Mouse (Mus musculus) left cerebral cortex, postnatal 14 days (tissue): ENCODE results near the gene Nle1. TPM values are rescaled to one million over a fixed set of nuclear protein-coding genes. Genes with fewer than 3 reads are reported as not detected.
A peak's percentile ranks its signal among the peaks of the same experiment; 100 is the strongest.
"Not testable (repeated sequence)": the region's sequence is repeated elsewhere in the genome, so short reads cannot be mapped to it uniquely, and the experiment has no call there.

Experiments used
- DNase-seq, 2 experiments: peaks; one replicate each; pipeline ENCODE4 v3.0.0; 2021 to 2022; ENCODE audit warnings: low spot score in 2 of 2, mixed read lengths in 1 of 2
- intact Hi-C: fragments of 180-260 bp; cut with DNase I; formaldehyde crosslinking; loops from one replicate; pipeline ENCODE4 v1.15.1; 2025
- total RNA-seq, 2 experiments: library from RNA; stranded (reverse); gene quantifications; 2 replicates each; pipeline ENCODE4 v1.2.3; 2021

Nle1 gene
- total RNA-seq, 2 experiments from 2014 or later = 31.2 to 35.6 TPM

DNA sequence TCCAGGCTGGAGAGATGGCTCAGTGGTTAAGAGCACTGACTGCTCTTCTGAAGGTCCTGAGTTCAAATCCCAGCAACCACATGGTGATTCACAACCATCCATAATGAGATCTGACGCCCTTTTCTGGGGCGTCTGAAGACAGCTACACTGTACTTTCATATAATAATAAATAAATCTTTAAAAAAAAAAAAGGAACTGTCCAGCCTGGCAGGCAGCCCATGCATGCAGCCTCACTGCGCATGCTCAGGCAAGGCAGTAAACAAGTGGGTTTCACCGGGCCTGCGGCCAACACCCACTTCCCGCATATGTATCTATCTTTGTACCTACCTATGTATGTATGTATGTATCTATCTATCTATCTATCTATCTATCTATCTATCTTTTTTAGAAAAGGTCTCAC is 15.7 kb upstream of the Nle1 start:
- intact Hi-C loops, DNase-seq: not testable (repeated sequence)

DNA sequence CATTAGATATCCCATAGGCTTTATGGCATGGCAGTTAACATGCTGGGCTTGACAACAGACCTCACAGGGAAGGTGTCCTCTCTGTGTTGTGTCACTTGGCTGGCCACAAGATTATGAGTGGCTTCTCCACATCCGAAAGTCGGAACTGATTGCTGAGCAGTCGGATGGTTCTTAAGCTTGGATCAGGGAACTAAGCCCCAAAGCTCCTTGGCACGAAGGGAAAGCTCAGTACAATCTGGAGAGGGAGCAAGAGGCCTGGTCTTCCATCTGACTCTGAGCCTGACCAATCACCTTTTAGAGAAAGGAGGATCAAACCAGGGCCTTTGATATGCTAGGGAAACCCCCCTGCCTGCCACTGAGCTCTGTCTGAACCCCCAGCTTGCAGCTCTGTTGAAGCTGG is 13.5 kb upstream of the Nle1 start:
- intact Hi-C loops = no loop called here
- DNase-seq = no peak

DNA sequence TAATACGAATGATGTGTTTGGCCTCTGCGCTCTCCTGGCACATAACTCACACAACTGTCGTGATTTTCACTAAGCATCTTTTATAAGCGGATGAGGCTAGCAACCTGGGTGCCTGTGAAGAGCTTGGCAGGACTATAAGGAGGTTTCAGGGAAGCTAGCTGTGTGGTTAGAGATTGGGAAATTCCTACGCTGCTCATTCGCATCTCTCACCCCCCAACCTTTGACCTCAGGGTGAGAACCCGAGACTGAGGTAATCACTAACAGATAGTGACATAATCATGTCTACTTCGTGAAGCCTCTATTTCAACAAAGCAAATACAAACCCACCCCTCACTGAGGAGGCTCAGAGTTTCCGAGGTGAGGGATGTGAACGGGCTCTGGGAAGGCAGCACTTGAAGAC is 12.6 kb upstream of the Nle1 start:
- DNase-seq = no peak
- intact Hi-C loops = no loop called here

DNA sequence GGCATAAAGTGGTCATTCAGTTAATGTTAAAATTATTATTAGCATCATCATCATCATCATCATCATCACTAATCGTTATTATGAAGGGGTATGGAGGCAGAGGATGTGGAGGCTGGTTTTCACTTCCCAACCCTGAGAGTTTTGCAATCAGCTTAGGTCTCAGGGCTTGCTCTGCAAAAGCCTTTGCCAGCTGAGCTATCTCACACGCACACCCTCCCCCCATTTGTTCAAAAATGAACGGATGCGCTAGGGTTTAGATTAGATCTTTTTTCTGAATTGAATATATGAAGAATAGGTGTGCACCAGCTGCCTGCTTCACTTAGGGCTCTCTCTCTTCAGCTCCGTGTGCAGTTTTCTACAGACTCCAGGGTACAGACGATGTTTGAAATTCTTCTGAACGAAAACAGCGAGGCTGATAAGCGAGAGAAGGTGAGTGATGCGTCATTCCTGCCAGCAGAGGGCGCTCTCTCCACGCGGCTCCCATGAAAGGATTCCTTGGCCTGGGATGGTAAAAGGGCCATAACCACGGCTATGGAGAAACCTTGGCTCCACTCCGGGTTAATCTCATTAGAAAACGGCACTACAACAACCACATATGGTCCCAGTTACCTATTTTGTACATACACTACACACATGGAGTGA is 6.6 kb upstream of the Nle1 start:
- DNase-seq = peak; percentile 62 to 84
- intact Hi-C loops = loop anchor here (2.0 to 5.0 kb wide), 2 partner anchors 274 to 347 kb away; no protein-coding TSS in a partner anchor

DNA sequence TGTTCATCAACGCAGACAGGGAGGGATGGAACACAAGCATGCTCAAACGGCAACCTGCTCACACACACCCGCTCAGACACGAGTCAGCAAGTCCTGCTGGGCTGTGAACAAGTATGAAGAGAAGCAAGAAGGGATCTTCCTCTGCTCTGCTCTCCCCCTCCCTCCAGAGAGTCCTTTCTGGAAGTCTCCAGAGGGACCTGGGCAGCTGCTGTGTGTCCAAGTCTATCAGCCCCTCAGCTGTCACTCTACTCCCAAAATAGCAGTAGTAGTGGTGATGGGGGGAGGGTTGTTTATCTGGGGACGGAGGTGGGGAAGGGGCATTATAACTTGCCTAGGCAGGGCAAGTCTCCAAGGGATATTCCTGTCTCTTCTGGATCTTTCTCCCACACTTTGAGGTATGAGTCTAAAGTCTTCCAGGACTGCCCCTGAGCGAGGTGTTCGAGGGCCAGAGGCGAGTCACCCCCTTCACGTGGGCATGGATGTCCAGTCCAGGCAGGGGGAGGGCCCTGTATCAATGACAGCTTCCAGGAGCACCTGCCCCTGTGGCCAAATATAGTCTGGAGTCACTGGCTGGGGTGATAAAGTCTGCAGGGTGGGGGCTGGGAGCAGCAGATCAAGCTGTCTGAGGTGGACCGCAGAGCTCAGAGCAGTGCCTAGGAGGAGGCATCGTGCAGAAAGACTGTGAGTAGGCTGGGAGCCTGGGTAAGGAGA is 2.6 kb upstream of the Nle1 start:
- intact Hi-C loops = no loop called here
- no peak for DNase-seq

DNA sequence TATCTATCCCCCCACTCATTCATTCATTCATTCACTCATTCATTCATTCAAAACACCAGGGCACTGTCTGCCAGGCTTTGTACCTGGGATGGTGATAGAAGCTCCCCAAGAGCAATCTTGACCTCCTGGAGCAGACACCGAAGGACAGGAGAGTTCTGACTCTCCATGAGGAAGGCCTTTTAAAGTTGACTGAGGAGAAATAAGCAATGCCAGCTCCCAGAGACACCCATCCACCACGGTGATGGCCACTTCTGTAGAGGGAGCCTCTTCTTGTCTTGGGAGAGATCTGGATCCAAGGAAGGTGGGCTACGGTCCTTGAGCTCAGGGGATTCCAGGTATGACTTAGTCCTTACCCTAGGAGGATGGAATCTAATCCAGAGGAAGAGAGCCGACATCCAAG is 2.0 kb upstream of the Nle1 start, which contains the start of gene Unc45b:
Unc45b (plus strand) TSS at position 301 of the 400 bp plus-strand sequence.
- intact Hi-C loops = no loop called here
- no peak for DNase-seq

DNA sequence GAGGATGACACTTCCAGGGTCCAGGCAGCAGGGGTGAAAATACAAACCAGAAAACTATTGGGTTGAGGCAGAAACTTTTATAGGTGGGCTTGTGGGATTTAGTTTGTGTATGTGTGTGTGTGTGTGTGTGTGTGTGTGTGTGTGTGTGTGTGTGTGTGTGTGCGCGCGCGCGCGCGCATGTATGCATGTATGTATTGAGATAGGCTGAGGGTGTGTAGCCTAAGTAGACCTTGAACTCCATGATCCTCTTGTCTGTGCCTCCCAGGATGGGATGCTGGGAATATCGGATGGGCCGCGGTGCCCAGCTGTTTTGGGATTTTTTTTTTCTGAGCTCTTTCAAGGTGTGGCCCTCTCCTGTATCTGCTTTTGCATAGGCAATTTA is 388 bp upstream of the Nle1 start:
- no peak for DNase-seq
- intact Hi-C loops = no loop called here

DNA sequence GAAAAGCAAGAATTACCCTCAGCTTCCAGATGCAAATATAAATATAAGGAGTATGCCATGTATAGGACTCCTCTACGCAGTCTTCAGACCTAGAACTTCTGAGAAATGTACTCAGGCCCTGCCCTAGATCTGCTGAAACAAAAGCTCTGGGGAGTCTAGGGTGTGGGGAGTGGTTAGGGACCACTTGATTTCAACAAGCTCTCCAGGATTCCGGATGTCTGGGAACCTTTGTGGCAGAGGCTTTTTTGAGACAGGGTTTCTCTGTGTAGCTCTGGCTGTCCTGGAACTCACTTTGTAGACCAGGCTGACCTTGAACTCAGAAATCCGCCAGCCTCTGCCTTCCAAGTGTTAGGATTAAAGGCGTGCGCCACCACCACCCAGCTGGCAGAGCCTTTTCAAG is 2.4 kb downstream of the Nle1 start:
- intact Hi-C loops = no loop called here

DNA sequence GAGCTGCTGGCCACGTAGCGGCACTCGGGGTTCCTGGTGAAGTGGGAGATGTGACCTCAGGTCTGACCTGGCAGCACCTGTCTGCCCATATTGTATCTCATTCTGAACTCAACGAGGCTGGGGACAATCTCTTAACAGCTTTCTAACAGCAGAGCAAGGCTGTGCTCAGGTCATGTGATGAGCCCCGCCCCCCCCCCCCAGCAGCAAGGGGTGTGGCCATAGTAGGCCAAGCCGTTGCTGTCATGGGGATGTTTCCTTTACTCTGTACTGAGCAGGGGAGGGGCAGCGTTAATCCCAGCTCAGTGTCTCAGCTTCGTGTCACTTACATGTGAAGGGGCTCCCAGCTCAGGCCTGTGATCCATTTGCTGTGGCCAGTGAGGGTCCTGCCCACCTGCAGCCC is 3.3 kb downstream of the Nle1 start:
- DNase-seq = no peak
- intact Hi-C loops = no loop called here

More for the DNA sequence above, 2.4 kb downstream of the Nle1 start:
- no peak for DNase-seq

DNA sequence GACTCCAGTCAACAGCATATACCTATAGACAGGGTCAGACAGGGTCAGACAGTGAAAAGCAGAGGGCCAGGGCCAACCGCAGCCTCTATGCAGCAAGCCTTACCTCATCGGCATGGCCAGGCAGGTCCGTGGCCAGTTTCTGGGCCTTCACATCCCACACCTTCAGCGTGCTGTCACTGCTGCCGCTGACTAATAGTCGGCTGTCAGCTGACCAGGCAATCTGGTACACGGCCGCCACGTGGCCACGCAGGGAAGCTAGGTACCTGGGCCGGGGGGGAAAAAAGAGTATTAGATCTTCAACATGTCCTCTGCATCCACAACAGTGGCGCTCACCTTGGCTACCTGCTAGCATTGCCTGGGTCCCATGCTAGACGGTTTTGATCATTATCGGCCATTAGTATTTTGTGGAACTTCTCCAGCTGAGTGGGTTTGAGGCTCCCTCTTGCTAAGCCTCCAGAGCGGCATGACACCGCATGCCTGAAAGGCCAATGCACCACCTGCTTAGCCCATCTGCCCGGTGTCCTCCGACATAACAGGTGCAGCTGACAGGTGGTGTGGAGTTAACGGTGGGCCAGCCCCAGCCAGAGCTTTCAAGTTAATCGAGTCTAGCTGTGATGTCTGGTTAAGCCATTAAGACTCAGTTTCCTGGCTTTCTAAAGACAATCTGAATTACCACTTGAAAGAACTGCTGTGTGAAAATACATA is 6.5 kb downstream of the Nle1 start:
- intact Hi-C loops = no loop called here

DNA sequence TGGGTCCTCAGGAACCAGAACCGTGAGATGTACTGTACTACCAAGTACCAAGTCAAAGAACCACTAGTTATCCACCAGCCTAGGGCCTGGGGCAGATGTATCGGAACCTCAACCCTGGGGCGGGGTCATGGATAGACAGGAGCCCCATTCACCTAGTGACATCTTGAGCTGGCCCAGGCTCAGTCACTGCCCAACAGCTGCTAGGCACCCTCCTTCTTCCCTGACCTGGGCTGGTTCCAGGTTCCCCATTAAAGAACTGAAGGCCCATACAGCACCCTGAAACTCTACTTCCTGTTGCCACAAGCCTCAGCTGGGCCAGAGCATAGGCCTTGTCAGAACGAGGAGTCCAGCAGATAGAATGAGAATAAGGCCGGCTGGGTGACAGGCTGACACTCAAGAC is 8.5 kb downstream of the Nle1 start:
- intact Hi-C loops = no loop called here

More for the DNA sequence above, 6.5 kb downstream of the Nle1 start:
- DNase-seq = no peak

DNA sequence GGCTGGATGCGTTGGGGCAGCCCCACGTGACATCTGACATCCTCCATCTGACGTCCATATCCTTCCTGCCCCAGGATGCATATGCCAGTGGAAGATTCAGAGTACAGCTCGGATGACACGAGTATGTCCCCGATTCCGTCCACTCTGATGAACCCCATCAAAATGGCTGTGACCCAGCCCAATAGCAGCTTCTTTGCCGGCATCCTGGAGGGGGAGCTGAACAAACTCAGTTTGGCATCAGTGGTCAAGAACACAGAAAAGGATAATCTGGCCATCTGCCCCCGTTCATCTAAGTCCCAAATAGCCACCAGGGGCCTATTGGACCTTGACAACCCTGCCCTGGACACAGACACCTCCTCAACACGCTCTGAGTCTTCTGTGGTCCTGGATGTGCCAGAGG is 10.7 kb downstream of the Nle1 start:
- DNase-seq = no peak
- intact Hi-C loops = no loop called here

More for the DNA sequence above, 8.5 kb downstream of the Nle1 start:
- no peak for DNase-seq

DNA sequence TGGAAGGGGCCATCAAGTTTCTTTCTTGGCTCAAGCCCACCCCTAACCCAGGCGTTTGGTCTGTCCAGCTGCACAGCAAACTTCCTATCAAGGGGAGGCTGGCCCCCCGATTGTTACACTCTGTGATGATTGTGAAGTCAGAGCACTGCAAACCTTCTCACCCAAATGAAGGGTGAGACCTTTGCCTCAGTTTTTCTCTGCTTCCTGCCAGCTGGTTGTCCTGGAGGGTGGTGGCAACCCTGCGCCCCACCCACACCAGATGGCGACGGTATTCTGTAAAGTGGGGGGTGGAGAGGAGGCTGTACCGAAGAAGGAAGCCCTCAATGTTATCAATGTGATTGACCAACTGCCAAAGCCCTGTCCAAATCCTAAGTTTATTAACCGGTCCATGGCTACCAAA is 16.3 kb downstream of the Nle1 start, which contains the start of gene Fndc8:
Fndc8 (plus strand) TSS at position 189 of the 400 bp plus-strand sequence.
- intact Hi-C loops = loop anchor here (5.0 kb wide), 3 partner anchors 280 to 910 kb away; no protein-coding TSS in a partner anchor
- no peak for DNase-seq

DNA sequence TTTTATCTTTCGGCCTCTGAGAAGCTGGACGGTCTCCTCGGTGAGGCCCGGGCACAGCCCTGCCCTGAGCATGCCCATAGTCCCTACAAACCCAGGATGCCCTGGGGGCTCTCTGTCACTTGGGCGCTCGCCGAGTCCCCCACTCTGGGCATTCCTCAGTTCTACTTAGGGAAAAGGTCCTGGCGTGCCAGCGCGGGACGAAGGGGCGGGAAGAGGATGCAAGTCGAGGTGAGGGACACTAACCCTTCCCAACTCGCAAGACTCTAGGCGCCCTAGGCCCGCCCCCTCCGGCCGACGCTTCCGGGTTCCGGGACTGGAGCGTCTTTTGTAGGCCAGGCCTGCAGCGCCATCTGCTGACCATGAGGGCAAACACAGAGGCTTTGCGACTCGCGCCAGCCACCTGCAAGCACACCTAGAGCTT is 17.9 kb downstream of the Nle1 start, which contains the start of gene Rad51d:
Rad51d (minus strand) TSS at position 273 of the 421 bp plus-strand sequence.
- DNase-seq = peak; percentile 90 to 94
- intact Hi-C loops = loop anchor here (5.0 kb wide), 3 partner anchors 278 to 908 kb away; no protein-coding TSS in a partner anchor

DNA sequence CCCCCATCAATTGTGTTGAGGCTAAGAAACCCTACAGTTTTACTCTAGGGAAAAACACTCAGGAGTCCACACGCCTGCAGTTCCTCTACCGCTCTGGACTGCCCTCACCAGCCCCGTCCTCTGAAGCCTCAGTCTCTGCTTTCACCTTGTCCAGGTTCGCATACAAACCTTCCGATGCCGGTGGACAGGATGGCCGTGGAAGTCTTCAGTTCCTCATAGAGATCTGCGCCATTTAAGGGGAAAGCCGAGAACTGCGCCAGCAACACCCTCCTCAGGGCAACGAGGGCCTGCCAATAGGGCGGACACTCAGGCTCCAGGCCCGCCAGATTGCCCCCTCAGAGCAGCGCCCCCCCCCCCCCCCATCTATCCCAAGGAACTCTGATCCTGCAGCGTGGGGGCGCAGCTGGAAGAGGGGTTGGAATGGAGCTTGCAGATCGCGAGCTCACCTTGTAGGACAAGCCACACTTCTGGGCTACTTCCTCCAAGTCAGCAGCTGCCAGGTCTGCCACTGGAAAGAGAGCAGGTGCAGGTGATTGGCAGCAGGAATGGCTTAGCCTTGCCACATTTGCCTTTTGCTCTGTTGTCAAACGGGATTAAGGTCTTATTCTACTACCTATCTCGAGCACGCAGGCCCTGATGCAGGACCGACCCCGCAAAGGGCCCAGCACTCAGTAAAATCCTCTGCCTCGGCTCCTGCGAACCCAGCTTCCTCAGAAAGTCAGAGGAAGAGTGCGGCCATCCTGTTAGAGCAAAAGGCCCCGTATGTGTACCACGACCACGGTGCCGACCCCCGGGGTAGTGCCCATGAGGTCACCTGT is 18.5 kb downstream of the Nle1 start:
- intact Hi-C loops = loop anchor here (1.0 to 10.0 kb wide), 6 partner anchors 132 to 907 kb away; partner anchors contain the start of gene Tmem132e
- DNase-seq = no peak

DNA sequence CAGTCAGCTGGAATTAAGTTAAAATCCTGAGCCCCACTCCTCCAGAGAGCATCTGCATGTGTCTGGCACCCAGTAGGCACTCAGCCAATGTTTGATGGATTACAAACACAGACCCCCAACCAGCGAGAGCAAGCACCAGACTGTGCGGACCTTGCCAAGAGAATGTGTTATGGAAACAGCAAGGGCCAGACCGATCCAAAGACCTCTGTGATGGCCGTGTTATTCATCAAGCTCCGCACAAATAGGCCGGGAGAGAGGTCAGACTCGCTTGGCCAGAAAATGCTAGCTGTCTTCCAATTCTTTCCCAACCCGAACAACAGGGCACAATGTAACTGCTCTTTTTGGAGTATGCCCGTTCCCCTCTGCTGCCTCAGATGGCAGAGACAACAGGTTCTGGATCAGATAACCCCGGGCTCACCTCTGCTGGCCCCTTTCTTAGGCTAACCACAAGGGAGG is 19.7 kb downstream of the Nle1 start:
- intact Hi-C loops = loop anchor here (5.0 to 10.0 kb wide), 2 partner anchors 131 to 504 kb away; partner anchors contain the start of gene Tmem132e
- peak in 1 of 2 experiments; percentile 34 for DNase-seq

DNA sequence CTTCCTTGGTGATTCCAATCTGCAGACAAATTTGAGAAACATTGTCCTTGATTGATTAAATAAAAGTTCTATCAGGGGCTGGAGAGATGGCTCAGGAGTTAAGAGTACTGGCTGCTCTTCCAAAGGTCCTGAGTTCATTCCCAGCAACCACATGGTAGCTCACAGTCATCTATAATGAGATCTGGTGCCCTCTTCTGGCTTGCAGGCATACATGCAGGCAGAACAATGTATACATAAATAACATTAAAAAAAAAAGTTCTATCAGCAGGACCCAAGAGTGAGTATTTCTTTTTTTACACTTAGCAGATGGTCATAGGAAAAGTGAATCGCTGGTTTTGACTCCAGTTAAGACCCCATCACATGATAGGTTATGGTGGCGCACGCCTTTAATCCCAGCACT is 21.7 kb downstream of the Nle1 start:
- intact Hi-C loops = loop anchor here (5.0 to 10.0 kb wide), 2 partner anchors 129 to 502 kb away; partner anchors contain the start of gene Tmem132e
- no peak for DNase-seq

DNA sequence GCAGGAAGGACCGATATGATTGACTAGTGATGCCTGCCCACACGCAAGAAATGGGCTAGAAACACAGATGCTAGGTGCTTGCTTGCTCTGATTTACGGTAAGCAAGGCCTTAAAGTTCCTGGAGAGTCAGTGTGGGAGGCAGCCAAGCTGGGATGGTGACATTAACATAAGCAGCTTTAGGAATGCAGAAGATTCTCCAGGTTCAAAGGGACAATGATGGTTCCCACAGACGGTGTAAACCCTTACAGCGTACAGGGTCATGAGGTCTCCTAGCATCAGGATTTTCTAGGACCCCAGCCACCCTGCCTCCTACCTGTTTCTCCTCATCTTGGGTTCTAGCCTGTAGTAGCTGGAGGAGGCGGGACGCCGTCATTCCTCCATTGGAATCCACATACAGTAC is 25.0 kb downstream of the Nle1 start:
- intact Hi-C loops = loop anchor here (10.0 kb wide), 1 partner anchor 498 kb away; the partner anchor contains the start of gene Tmem132e
- no peak for DNase-seq
